Mouse (Mus musculus): Measurements from ENCODE around the gene Fev.

The Fev gene

DNA sequence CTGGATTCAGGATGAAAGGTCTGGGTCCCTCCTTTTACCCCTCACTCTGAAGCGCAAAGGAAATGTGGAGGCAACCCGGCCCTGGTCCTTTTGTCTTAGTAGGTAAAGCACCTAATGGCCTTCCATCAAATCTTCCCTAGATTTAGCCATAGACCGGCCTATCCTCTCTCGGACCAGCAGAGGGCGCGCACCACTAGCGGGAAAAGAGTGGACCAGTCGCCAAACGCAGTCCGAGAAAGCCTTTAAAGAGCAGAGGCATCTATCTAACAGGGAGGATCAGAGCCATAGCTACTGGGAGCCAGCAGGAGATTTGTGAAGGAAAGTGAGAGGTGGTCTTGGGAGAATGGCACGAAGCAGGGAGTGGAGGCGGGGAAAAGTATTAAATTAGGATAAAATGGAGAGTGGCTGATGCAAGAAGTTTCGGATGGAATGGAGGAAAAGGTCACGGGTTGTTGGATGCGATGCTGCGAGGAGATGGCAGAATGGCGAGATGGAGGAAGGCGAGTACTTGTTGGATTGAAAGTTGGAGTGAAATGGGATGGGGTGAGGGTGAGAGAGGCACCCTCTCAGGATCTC lies 4.3 kb downstream of the Fev start:
- in situ Hi-C loops (cut with MboI, MseI): no loop called here

DNA sequence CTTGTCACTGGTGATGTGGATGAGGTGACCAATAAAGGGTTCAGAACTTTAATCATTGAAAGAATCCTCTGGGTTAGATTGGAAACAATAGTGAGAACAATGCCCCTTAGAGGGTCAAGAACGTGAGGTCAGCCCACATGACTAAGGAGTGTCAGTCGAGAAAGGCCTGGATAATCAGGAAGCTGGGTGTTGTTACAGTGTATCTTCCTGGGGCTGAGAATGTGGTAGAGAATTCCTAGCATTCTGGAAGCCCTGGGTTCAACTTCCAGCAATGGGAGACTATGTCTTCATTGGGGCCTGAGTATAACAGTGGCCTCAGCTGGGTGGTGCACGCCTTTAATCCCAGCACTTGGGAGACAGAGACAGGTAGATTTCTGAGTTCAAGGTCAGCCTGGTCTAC lies 8.0 kb downstream of the Fev start:
- in situ Hi-C loops (cut with MboI, MseI): no loop called here

- in situ Hi-C loops (cut with MboI, MseI): no loop called here
Measured at GRCm38 (mm10) chr1:74872218-74872617, 13.0 kb downstream of the Fev start.

- in situ Hi-C loops (cut with MboI, MseI): no loop called here
Measured at GRCm38 (mm10) chr1:74861783-74862182, 23.4 kb downstream of the Fev start.

DNA sequence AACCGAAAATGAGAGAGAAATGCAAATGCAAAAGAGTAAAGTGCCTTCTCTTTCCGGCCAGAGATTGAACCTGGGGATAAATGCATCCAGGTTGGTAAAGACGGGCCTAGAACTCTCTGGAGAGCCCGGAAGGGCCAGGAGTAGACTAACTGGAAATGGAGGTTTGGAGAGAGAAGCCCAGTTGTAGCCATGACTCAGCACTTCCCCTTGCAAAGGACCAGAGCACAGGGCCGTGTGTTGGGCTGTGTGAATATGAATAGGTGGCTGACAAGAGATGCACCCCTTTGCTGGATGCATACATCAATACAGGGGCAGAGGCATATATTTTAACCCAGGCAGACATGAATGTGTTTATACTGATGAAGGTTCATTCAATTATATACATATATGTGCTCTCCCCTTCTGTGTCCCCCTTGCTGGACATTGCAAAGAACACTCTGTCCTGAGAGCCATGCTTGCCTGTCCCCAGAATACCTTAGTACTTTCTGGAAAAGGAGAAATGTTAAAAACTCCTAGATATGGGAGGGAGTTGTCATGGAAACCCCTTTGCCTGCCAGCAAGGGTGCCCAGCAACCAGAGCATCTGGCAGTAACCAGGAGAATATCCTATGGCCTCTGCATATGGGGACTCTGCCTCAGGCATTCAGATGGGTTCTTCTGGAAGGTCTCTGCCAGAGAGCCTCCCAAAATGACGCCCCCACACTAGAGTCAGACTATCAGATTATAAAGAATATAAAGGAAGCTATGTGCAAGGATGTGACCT lies 25.8 kb downstream of the Fev start:
- in situ Hi-C loops (cut with MboI, MseI): no loop called here

DNA sequence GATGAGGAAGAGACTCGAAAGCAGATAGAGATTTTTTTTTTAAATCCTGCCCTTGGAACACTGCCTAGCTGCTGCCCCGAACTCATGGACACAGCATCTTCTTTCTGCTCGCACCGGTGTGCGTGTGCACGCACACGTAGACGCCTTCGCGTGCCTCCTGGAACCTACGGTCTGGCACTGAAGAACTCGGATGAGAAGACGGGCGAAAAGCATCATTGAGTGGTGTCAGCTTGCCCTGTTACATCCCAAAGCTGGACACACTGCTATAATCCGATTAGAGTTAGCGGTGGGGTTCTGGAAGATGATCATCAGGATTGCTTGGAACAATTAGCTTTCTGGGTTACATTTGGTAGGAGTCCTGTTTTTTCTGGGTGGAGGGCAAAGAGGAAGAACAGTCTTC lies 26.4 kb downstream of the Fev start:
- in situ Hi-C loops (cut with MboI, MseI): no loop called here

DNA sequence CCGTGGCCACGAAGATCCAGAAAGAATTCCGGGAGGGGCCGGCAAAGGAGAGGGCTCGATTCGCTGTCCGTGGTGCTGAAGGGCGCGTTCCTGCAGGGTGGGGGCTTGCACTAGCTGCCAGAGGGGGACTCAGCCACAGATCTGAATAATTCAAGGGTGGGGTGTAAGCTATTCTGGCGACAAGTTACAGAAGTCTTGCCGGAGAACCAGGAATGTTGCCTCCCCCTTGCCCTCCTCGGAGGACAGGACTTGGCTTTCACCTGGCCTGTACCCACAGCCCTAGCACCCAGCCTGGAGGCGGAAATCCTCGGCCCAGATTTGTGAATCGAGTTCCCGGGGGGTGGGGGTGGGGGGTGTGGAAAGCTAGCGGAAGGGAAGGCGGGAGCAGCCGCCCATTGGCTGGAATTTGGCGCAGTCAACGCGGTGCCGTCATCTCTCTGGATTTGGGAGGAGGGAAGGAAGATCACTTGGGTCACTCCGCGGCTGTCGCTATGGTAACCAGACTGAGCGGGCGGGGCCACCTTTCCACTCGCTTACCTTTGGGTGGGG lies 27.0 kb downstream of the Fev start:
- in situ Hi-C loops (cut with MboI, MseI): no loop called here

GRCm38 (mm10) chr1:74857677-74858076 lies 27.5 kb downstream of the Fev start:
- in situ Hi-C loops (cut with MboI, MseI): no loop called here

DNA sequence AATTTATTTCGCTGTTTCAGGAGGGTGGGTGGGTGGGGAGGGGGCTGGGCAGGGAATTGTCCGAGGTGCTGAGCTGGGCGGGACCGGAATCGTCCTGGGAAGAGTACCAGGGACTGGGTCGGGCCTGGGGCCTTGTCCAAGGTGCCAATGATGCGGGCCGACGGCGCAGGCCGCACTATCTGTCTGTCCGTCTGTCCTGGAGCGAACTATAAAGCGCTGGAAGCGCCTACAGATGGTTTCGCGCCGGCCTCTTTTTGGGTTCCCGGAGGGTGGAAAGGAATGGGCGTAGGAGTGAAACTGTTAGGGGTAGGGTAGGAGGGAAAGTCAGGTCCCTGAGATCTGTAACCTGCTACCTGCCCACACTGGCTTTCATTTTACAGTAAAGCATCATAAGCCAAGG lies 28.0 kb downstream of the Fev start:
- in situ Hi-C loops (cut with MboI, MseI): no loop called here

- in situ Hi-C loops (cut with MboI, MseI): no loop called here
Measured at GRCm38 (mm10) chr1:74856791-74857190, 28.4 kb downstream of the Fev start.

GRCm38 (mm10) chr1:74856439-74856720 lies 28.8 kb downstream of the Fev start:
- in situ Hi-C loops (cut with MboI, MseI): no loop called here

DNA sequence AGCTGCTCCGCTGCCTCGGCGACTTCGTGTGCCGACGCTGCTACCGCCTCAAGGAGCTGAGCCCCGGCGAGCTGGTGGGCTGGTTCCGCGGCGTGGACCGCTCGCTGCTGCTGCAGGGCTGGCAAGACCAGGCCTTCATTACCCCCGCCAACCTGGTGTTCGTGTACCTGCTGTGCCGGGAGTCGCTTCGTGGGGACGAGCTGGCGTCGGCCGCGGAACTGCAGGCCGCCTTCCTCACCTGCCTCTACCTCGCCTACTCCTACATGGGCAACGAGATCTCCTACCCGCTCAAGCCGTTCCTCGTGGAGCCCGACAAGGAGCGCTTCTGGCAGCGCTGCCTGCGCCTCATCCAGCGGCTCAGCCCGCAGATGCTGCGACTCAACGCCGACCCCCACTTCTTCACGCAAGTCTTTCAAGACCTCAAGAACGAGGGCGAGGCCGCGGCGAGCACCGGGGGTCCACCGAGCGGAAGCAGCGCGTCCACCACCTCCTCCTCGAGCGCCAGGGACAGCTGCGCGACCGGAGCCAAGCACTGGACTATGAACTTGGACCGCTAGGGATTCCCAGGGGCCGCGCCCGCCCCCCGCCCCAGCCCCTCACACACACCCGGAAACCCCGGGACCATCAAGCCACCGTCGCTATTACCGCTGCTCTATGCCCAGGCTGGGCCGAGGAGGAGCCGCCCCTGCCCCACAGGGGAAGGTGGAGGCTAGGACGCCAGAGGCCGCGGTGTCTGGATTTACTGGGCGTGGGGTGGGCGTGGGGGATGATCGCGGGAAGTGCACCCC lies 29.4 kb downstream of the Fev start:
- in situ Hi-C loops (cut with MboI, MseI): no loop called here

DNA sequence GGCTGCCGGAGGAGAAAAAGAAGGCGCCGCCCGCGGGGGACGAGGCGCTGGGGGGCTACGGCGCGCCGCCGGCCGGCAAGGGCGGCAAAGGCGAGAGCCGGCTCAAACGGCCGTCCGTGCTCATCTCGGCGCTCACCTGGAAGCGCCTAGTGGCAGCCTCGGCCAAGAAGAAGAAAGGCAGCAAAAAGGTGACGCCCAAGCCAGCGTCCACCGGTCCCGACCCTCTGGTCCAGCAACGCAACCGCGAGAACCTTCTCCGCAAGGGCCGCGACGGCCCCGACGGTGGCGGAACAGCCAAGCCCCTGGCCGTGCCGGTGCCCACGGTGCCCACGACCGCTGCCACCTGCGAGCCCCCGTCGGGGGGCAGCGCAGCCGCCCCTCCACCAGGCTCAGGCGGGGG lies 30.1 kb downstream of the Fev start:
- in situ Hi-C loops (cut with MboI, MseI): no loop called here

DNA sequence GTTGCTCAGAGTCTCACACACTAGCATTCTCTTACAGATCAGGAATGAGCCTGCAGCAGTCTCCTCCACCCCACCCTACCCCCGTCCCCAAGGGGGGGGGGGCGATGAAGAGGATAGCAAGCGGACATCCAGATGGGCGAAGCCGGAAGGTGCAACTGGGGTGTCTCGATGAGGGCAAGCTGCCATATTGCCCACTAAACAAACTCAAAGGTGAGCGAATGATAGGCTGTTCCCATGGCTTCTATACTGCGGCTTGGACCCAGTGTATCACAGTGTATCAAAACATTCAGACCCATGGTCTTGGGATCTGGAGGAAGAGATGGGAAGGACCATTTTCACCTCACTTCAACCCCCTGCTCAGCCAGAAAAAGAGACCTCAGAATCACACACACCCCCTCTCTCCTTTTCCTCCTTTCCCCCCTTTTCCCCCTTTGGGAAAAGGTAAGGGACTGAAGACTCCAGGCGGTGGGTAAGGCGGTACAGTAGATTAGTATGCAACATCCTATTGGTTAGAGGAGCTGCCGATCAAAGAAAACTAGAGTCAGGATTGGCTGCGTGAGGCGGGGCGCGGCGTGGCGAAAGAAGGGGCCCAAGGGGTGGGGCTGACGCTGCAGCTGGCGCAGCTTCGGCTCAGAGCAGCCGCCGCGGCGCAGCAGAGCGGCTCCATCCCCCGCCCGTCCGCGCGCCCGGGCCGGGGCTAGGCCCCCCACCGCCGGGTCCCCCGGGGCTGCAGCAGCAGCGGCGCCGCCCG lies 30.7 kb downstream of the Fev start, which contains the start of gene Cdk5r2:
Gene Cdk5r2 (plus strand): TSS at position 629 of the 751 bp plus-strand sequence.
- in situ Hi-C loops (cut with MboI, MseI): no loop called here

- in situ Hi-C loops (cut with MboI, MseI): no loop called here
Measured at GRCm38 (mm10) chr1:74851001-74851775, 34.0 kb downstream of the Fev start.

GRCm38 (mm10) chr1:74850251-74850650 lies 35.0 kb downstream of the Fev start:
- in situ Hi-C loops (cut with MboI, MseI): no loop called here

DNA sequence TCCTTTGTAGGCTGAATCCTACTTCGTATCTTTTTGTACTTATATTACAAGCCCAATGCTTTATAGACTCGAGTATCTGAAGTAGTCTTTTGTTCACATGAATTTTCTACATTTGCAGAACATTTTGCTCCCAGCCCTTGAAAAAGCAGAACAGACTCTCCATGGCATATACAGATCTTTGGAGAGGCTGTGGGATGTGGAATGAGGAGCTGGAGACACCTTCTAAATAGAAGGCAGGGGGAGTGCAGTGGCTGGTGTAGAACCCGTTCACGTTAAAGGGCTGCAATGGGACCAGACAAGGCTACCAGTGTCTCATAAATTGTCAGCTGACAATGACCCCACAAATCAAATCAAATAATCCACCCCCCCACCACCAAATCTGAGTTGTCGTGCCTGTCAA lies 36.3 kb downstream of the Fev start:
- in situ Hi-C loops (cut with MboI, MseI): no loop called here

DNA sequence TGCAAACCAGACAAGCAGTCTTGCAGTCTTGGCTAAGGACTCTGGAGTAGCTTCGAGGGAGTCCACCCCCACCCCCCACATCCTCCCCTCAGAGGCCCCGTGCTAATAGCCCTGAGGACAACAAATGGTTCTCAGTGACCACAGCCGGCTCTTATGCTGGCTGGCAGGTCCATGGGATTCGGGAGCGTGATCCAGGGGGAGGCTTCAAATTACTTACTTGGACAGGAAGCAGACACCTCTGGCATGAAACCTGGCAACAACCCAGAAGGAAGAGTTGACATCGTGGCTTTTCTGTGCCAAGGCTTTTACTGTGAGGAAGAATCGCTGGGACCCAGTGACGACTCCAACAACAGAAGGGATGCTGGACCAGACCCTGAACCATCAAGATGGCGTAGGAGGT lies 38.9 kb downstream of the Fev start:
- in situ Hi-C loops (cut with MboI, MseI): no loop called here

DNA sequence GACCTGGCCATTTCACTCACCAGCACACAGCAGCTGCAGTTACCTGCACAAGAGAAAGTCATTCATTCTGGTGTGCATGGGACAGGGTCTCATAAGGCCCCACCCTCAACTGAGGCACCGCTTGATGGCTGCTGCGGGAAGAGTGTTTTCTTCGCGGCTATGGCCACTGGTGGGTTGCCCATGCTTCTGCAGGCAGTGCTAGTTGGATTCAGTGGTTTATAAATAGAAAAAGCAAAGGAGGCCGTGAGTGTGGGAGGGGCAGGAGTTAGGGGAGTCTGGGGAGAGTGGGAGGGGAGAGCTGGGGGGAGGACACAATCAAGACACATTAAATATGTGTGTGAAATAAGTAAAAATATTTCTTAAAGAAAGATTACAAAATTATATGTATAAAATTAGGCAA lies 42.1 kb downstream of the Fev start:
- in situ Hi-C loops (cut with MboI, MseI): no loop called here

GRCm38 (mm10) chr1:74833255-74833654 lies 52.0 kb downstream of the Fev start:
- in situ Hi-C loops (cut with MboI, MseI): no loop called here

Measured in T-helper 1 cell (primary cell).